ENCODE assay signal across 24 mouse cellular contexts in the genomic region with DNA sequence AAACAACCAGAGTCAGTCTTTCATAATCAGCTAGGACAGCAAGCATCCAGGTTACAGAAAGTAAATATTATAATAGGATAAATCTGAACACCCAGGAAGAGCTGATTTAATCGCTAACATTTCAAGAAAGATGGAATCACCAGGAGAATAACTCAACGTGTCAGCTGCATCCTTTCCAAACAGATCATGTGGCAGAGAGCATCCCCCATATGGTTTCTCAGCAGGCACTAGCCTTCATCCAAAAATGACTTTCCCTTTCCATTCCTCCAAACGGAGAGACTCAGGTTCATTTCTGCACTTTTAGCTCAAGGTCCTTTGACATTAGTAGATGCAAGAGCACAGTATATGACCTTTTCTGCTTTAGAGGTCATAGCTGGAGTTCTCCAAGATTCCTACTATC.
DNase-seq lines count a peak whose midpoint lies in the region; ATAC-seq and TF ChIP-seq lines count a peak whose summit lies in the region.
"Had no signal": no experiment of that assay in that cellular context is flagged by ENCODE, and none has a peak within 500 bp of the region (broad histone marks: within the 10 kb centered on the region; RNA-seq: fewer than 3 reads in every experiment).

No protein-coding gene starts in this region.

- H3K36me3 ChIP-seq in forebrain, postnatal 0 days (ENCODE audit: insufficient read depth): no peaks in the 10 kb centered on the region
- no peaks in the 10 kb centered on the region for H3K36me3 ChIP-seq in forebrain, embryonic 11.5 days (ENCODE audit: control insufficient read depth, insufficient read depth, low read length)
- no peaks in the 10 kb centered on the region; the same call in 1 of the 2 replicates for H3K36me3 ChIP-seq in midbrain, postnatal 0 days (ENCODE audit: insufficient read depth, low read length)
- no peaks in the 10 kb centered on the region for H3K36me3 ChIP-seq in midbrain, embryonic 16.5 days (ENCODE audit: control insufficient read depth, insufficient read depth, low read length)
- H3K36me3 ChIP-seq: embryonic facial prominence, embryonic 13.5 days; G1E; heart, embryonic 15.5 days; limb, embryonic 12.5 days; liver, embryonic 12.5 days had no signal

- intact Hi-C loops in gastrocnemius, adult 2 months (cut with DNase I): no loop called here

- peaks cover 5% of the 10 kb centered on the region; the same call in 1 of the 2 replicates for H3K4me1 ChIP-seq in forebrain, postnatal 0 days (ENCODE audit: insufficient read depth)
- H3K4me1 ChIP-seq in forebrain, embryonic 11.5 days (replicated peaks; ENCODE audit: control insufficient read depth, insufficient read depth, low read length): no peaks in the 10 kb centered on the region
- no peaks in the 10 kb centered on the region for H3K4me1 ChIP-seq in midbrain, postnatal 0 days (ENCODE audit: insufficient read depth, low read length)
- H3K4me1 ChIP-seq in midbrain, embryonic 16.5 days (ENCODE audit: control insufficient read depth, insufficient read depth, low read length): peaks cover 1% of the 10 kb centered on the region
- H3K4me1 ChIP-seq: embryonic facial prominence, embryonic 13.5 days; heart, embryonic 15.5 days; limb, embryonic 12.5 days; liver, embryonic 12.5 days had no signal

- H3K27me3 ChIP-seq in forebrain, postnatal 0 days (ENCODE audit: insufficient read depth, low read length): no peaks in the 10 kb centered on the region
- no peaks in the 10 kb centered on the region for H3K27me3 ChIP-seq in forebrain, embryonic 11.5 days (ENCODE audit: control insufficient read depth, insufficient read depth, low read length)
- no peaks in the 10 kb centered on the region for H3K27me3 ChIP-seq in midbrain, postnatal 0 days (ENCODE audit: insufficient read depth, low read length)
- H3K27me3 ChIP-seq in midbrain, embryonic 16.5 days (ENCODE audit: control insufficient read depth, insufficient read depth, low read depth, low read length): no peaks in the 10 kb centered on the region
- H3K27me3 ChIP-seq: embryonic facial prominence, embryonic 13.5 days; heart, embryonic 15.5 days; limb, embryonic 12.5 days; liver, embryonic 12.5 days had no signal

- H3K27ac ChIP-seq in forebrain, postnatal 0 days (ENCODE audit: low read depth, low read length): no peak overlapping the region
- H3K27ac ChIP-seq in forebrain, embryonic 11.5 days (ENCODE audit: low read depth, low read length): no peak overlapping the region
- H3K27ac ChIP-seq in midbrain, postnatal 0 days (ENCODE audit: low read depth, low read length): no peak overlapping the region
- H3K27ac ChIP-seq in midbrain, embryonic 16.5 days (ENCODE audit: low read length): no peak overlapping the region
- no peak overlapping the region for H3K27ac ChIP-seq in gastrocnemius, adult 2 months
- H3K27ac ChIP-seq: embryonic facial prominence, embryonic 13.5 days; heart, embryonic 15.5 days; kidney, postnatal 0 days; limb, embryonic 12.5 days; liver, embryonic 12.5 days had no signal

- H3K4me3 ChIP-seq in forebrain, postnatal 0 days (ENCODE audit: low read depth, low read length): no peak overlapping the region
- H3K4me3 ChIP-seq in forebrain, embryonic 11.5 days (ENCODE audit: low read depth, low read length): no peak overlapping the region
- no peak overlapping the region for H3K4me3 ChIP-seq in midbrain, postnatal 0 days (ENCODE audit: low read depth, low read length)
- no peak overlapping the region for H3K4me3 ChIP-seq in midbrain, embryonic 16.5 days (ENCODE audit: low read depth, low read length)
- H3K4me3 ChIP-seq in gastrocnemius, adult 2 months: no peak overlapping the region
- H3K4me3 ChIP-seq: embryonic facial prominence, embryonic 13.5 days; heart, embryonic 15.5 days; limb, embryonic 12.5 days; liver, embryonic 12.5 days had no signal

- ATAC-seq in forebrain, postnatal 0 days: no peak
- ATAC-seq in forebrain, embryonic 11.5 days (replicated peaks; ENCODE audit: low FRiP score): no peak
- no peak for ATAC-seq in midbrain, postnatal 0 days (ENCODE audit: low FRiP score)
- no peak for ATAC-seq in midbrain, embryonic 16.5 days
- ATAC-seq: activated CD4-positive, CD25-positive, alpha-beta regulatory T cell, adult 4 months; hindbrain, embryonic 16.5 days; intestine, postnatal 0 days; liver, embryonic 12.5 days had no signal

- no peaks in the 10 kb centered on the region for H3K9me3 ChIP-seq in forebrain, postnatal 0 days (ENCODE audit: low read length)
- no peaks in the 10 kb centered on the region for H3K9me3 ChIP-seq in forebrain, embryonic 11.5 days (ENCODE audit: control insufficient read depth, low read length)
- H3K9me3 ChIP-seq in midbrain, postnatal 0 days (ENCODE audit: low read length): no peaks in the 10 kb centered on the region
- H3K9me3 ChIP-seq in midbrain, embryonic 16.5 days (replicated peaks; ENCODE audit: control insufficient read depth, low read length, poor library complexity, severe bottlenecking): no peaks in the 10 kb centered on the region
- H3K9me3 ChIP-seq: embryonic facial prominence, embryonic 13.5 days; heart, embryonic 15.5 days; limb, embryonic 12.5 days; liver, embryonic 12.5 days had no signal

- no peak for TF ChIP-seq CTCF in forebrain, postnatal 0 days (IDR thresholded peaks at IDR 0.05; ENCODE audit: low read depth)
- no peak for TF ChIP-seq CTCF in midbrain, postnatal 0 days (IDR thresholded peaks at IDR 0.05)
- no peak for TF ChIP-seq CTCF in gastrocnemius, adult 2 months (IDR thresholded peaks at IDR 0.05)

- no peak overlapping the region for H3K9ac ChIP-seq in forebrain, postnatal 0 days
- H3K9ac ChIP-seq in forebrain, embryonic 11.5 days (ENCODE audit: low read length): no peak overlapping the region
- H3K9ac ChIP-seq in midbrain, postnatal 0 days (replicated peaks; ENCODE audit: low read length, poor library complexity, severe bottlenecking): no peak overlapping the region
- no peak overlapping the region for H3K9ac ChIP-seq in midbrain, embryonic 16.5 days (ENCODE audit: low read depth, low read length)
- H3K9ac ChIP-seq: embryonic facial prominence, embryonic 13.5 days; heart, embryonic 15.5 days; limb, embryonic 12.5 days; liver, embryonic 12.5 days had no signal

- DNase-seq in forebrain, postnatal 0 days: peak; percentile 30
- DNase-seq in forebrain, embryonic 11.5 days (ENCODE audit: low spot score): no peak
- DNase-seq in midbrain, postnatal 0 days (ENCODE audit: low spot score): peak; percentile 57
- DNase-seq in cerebellum, adult 9-10 months: peak; percentile 98
- DNase-seq in gastrocnemius, adult 2 months: no peak
- DNase-seq in urinary bladder, adult 18-20 months (ENCODE audit: low spot score in 2 of 2): no peak
- no peak for DNase-seq in spleen, adult 18-20 months
- DNase-seq: adrenal gland, postnatal 25 days; gastrocnemius, postnatal 36 days; heart, postnatal 4 days; lung, adult 2 months; lung, postnatal 36 days; retina, postnatal 1 day; thymus, postnatal 36 days had no signal

- 59% methylated on average over 3 of the region's 3 CpGs for WGBS in forebrain, postnatal 0 days
- WGBS in forebrain, embryonic 11.5 days: 86% methylated on average over 3 of the region's 3 CpGs
- WGBS in midbrain, postnatal 0 days: 54% methylated on average over 3 of the region's 3 CpGs
- WGBS in midbrain, embryonic 16.5 days: 60% methylated on average over 3 of the region's 3 CpGs

- no peak overlapping the region for H3K4me2 ChIP-seq in forebrain, postnatal 0 days (ENCODE audit: low read depth)
- H3K4me2 ChIP-seq in forebrain, embryonic 11.5 days (ENCODE audit: low read depth, low read length, severe bottlenecking): no peak overlapping the region
- H3K4me2 ChIP-seq in midbrain, postnatal 0 days (ENCODE audit: low read depth, low read length, poor library complexity, severe bottlenecking): no peak overlapping the region
- no peak overlapping the region for H3K4me2 ChIP-seq in midbrain, embryonic 16.5 days (ENCODE audit: low read length)
- H3K4me2 ChIP-seq: embryonic facial prominence, embryonic 13.5 days; heart, embryonic 15.5 days; limb, embryonic 12.5 days; liver, embryonic 12.5 days had no signal

Comparison
In these comparisons a context has a peak if more than half of its experiments do, and no peak if none do; other contexts are left out.
1. DNase-seq: peak in forebrain, postnatal 0 days (single experiment), midbrain, postnatal 0 days (single experiment) and cerebellum, adult 9-10 months (single experiment); none in forebrain, embryonic 11.5 days (single experiment), gastrocnemius, adult 2 months (single experiment), urinary bladder, adult 18-20 months (0 of 2) and spleen, adult 18-20 months (0 of 2).